Mouse (Mus musculus): ENCODE measurements around the gene Psmb9. TPM values are rescaled to one million over a fixed set of nuclear protein-coding genes. Genes with fewer than 3 reads are reported as not detected.

Psmb9 gene
- total and polyA plus RNA-seq, 3 experiments = 6.9 to 20.5 (median 13.5) TPM

DNA sequence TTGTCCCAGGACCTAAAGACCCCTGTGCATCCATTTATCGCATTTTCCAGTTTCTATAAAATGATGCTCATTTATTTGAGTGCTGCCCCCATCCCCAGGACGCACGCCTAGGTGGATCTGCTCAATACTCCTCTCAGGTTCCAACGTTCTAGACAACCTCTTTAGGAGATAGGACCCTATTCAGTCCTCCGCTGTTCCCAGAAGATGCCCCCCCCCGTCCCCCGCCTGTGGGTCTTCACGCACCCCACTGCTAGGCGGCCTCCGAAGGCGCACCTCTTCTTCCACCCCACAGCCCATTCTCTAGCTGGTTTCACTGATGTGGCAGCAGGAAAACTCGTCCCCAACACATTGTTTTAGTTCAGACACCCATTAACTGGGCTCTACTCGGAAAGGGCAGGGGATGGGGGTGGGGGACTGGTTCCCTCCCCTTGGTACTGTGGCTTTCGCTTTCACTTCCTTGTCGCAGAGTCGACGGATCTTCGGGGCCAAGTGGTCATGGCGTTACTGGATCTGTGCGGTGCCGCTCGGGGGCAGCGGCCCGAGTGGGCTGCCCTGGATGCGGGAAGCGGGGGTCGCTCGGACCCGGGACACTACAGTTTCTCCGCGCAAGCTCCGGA, 10.4 kb upstream of the Psmb9 start:
- TF ChIP-seq POLR2A (IDR thresholded peaks at IDR 0.05; ENCODE audit: insufficient read depth, low read depth, low read length) (peak; percentile 79), CTCF (IDR thresholded peaks at IDR 0.05) (no peak), EP300 (IDR thresholded peaks at IDR 0.05; ENCODE audit: insufficient read depth, low read depth, low read length) (peak; percentile 52; the same call in 1 of the 2 replicates)
- WGBS = 2% methylated on average over 32 of the region's 32 CpGs
- H3K27ac ChIP-seq = peak overlapping the region; percentile 78
- intact Hi-C loops (cut with DNase I) = loop anchor here (1.0 kb wide), 1 partner anchor 11 kb away; the partner anchor contains the start of genes Psmb9 and Tap1
- H3K79me2 ChIP-seq (replicated peaks; ENCODE audit: control insufficient read depth, insufficient read depth, low read length) = no peaks in the 10 kb centered on the region
- H3K9ac ChIP-seq (ENCODE audit: low read depth, low read length) = peak overlapping the region; percentile 67
- H3K4me1 ChIP-seq (ENCODE audit: control insufficient read depth, insufficient read depth, low read length) = peaks cover 3% of the 10 kb centered on the region; the same call in 1 of the 2 replicates
- DNase-seq = peak; percentile 76 to 84
- H3K36me3 ChIP-seq (ENCODE audit: control insufficient read depth, insufficient read depth, low read length) = no peaks in the 10 kb centered on the region
- peak overlapping the region; percentile 44 for H3K4me3 ChIP-seq
- no peaks in the 10 kb centered on the region for H3K27me3 ChIP-seq (ENCODE audit: control insufficient read depth, insufficient read depth, low read length)

DNA sequence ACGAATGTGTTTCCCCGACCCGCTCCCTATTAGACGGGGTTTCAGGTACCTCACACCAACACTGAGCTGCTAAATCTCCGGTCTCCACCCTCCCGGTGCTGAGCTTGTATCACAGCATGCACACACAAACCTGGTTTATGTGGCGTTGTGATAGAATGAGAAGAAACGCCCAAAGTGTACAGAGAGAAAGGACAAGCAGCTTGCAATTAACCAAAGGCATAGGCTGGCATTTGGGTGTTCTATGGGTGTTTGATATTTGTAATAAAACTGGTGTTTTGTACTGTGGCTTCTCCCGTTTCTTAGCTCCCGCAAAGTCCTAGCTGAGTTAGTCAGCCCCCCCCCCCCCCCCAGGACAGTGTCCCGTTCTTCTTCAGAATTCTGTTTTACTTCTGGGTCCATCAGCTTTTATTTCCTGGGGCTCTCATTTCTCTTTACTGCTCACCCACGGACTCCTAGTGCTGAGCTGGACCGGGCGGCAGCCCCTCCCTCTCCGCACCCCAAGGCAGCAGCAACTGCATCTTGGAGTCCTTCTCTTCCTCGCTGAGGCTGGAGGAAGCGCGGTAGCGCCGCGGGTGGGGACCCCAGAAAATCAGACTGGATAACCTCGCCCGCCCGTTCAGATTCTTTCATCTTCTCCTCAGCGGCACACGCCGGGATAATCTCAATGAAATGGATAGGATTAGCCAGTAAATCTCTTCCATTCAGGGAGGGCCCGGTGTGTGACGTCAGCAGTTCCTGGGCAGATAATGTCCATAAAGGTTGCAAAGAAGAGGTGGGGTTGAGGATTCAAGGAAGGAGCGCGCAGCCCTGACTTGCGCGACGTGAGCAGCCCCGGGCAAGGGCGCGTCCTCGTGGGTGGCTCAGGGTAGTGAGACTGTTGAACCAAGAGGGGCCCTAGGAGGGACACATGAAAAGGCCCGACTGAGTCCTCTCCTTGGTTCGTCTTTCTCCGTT, 9.7 kb upstream of the Psmb9 start, which contains the start of gene Psmb8:
Gene Psmb8, plus strand, starts transcription at position 781 of the 954 bp plus-strand sequence.
- peak within 1 kb of the TSS; percentile 67 for H3K9ac ChIP-seq (ENCODE audit: low read depth, low read length)
- H3K27me3 ChIP-seq (ENCODE audit: control insufficient read depth, insufficient read depth, low read length) = no peaks in the 10 kb centered on the region
- no peaks in the 10 kb centered on the region for H3K79me2 ChIP-seq (replicated peaks; ENCODE audit: control insufficient read depth, insufficient read depth, low read length)
- H3K4me1 ChIP-seq (ENCODE audit: control insufficient read depth, insufficient read depth, low read length) = peaks cover 3% of the 10 kb centered on the region; the same call in 1 of the 2 replicates
- peak within 1 kb of the TSS; percentile 44 for H3K4me3 ChIP-seq
- intact Hi-C loops (cut with DNase I) = loop anchor here (1.0 kb wide), 1 partner anchor 10 kb away; the partner anchor contains the start of genes Psmb9 and Tap1
- peak; percentile 90 to 91 for DNase-seq
- peak within 1 kb of the TSS; percentile 78 for H3K27ac ChIP-seq
- TF ChIP-seq POLR2A (IDR thresholded peaks at IDR 0.05; ENCODE audit: insufficient read depth, low read depth, low read length) (peak; percentile 77), CTCF (IDR thresholded peaks at IDR 0.05) (no peak)
- H3K36me3 ChIP-seq (ENCODE audit: control insufficient read depth, insufficient read depth, low read length) = no peaks in the 10 kb centered on the region
- WGBS = 12% methylated on average over 41 of the region's 41 CpGs

DNA sequence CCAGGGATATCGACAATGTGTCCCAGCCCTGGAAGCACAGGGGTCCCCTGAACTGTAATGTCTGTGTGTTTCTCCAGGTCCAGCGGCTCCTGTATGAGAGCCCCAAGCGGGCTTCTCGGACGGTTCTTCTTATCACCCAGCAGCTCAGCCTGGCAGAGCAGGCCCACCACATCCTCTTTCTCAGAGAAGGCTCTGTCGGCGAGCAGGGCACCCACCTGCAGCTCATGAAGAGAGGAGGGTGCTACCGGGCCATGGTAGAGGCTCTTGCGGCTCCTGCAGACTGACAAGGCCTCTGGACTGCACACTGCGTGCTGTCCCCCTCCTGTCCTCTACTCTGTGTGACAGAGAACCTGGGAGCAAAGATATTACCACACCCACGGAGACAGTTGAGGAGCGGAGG, 8.9 kb upstream of the Psmb9 start:
- Histone ChIP-seq H3K9ac (ENCODE audit: low read depth, low read length) (no peak overlapping the region), H3K27me3 (ENCODE audit: control insufficient read depth, insufficient read depth, low read length) (no peaks in the 10 kb centered on the region), H3K79me2 (replicated peaks; ENCODE audit: control insufficient read depth, insufficient read depth, low read length) (no peaks in the 10 kb centered on the region), H3K4me1 (ENCODE audit: control insufficient read depth, insufficient read depth, low read length) (peaks cover 3% of the 10 kb centered on the region; the same call in 1 of the 2 replicates), H3K36me3 (ENCODE audit: control insufficient read depth, insufficient read depth, low read length) (no peaks in the 10 kb centered on the region), H3K4me3 (no peak overlapping the region), H3K27ac (no peak overlapping the region)
- intact Hi-C loops (cut with DNase I) = no loop called here
- TF ChIP-seq CTCF (IDR thresholded peaks at IDR 0.05) (no peak), POLR2A (IDR thresholded peaks at IDR 0.05; ENCODE audit: insufficient read depth, low read depth, low read length) (no peak), EP300 (IDR thresholded peaks at IDR 0.05; ENCODE audit: insufficient read depth, low read depth, low read length) (no peak)
- WGBS = 66% methylated on average over 12 of the region's 12 CpGs
- peak; percentile 27 to 47 for DNase-seq

DNA sequence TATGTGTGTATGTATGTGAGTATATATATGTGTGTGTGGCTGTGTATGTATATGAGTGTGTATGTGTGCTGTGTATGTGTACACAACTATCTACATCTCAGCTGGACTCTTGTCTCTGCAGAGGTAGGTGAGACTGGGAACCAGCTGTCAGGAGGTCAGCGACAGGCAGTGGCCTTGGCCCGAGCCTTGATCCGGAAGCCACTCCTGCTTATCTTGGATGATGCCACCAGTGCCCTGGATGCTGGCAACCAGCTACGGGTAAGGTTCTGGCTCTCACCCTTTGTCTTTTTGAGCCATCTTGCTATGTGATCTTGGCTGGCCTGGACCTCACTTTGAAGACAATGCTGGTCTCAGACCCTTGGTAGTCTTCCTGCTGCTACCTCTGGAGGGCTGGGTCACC, 7.2 kb upstream of the Psmb9 start:
- Histone ChIP-seq H3K79me2 (replicated peaks; ENCODE audit: control insufficient read depth, insufficient read depth, low read length) (no peaks in the 10 kb centered on the region), H3K36me3 (ENCODE audit: control insufficient read depth, insufficient read depth, low read length) (no peaks in the 10 kb centered on the region), H3K27me3 (ENCODE audit: control insufficient read depth, insufficient read depth, low read length) (no peaks in the 10 kb centered on the region), H3K4me3 (no peak overlapping the region), H3K9ac (ENCODE audit: low read depth, low read length) (no peak overlapping the region), H3K27ac (no peak overlapping the region), H3K4me1 (ENCODE audit: control insufficient read depth, insufficient read depth, low read length) (peaks cover 3% of the 10 kb centered on the region; the same call in 1 of the 2 replicates)
- intact Hi-C loops (cut with DNase I) = no loop called here
- DNase-seq = no peak
- WGBS = 76% methylated on average over 4 of the region's 4 CpGs
- TF ChIP-seq POLR2A (IDR thresholded peaks at IDR 0.05; ENCODE audit: insufficient read depth, low read depth, low read length) (no peak), CTCF (IDR thresholded peaks at IDR 0.05) (no peak), EP300 (IDR thresholded peaks at IDR 0.05; ENCODE audit: insufficient read depth, low read depth, low read length) (no peak)

DNA sequence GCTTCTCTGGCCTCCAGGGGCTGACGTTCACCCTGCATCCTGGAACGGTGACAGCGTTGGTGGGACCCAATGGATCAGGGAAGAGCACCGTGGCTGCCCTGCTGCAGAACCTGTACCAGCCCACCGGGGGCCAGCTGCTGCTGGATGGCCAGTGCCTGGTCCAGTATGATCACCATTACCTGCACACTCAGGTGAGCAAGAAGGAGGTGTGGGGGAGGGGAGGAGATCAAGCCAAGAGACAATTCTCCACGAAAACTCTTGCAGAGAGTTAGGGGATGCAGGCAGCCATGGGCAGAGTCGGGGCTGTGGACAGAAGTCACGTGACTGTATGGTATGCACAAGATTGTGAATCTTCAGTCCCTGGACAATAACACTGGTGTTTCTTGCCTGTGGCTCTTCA, 5.9 kb upstream of the Psmb9 start:
- no peaks in the 10 kb centered on the region for H3K79me2 ChIP-seq (replicated peaks; ENCODE audit: control insufficient read depth, insufficient read depth, low read length)
- WGBS = 56% methylated on average over 8 of the region's 8 CpGs
- no peak overlapping the region for H3K27ac ChIP-seq
- DNase-seq = no peak
- H3K36me3 ChIP-seq (ENCODE audit: control insufficient read depth, insufficient read depth, low read length) = no peaks in the 10 kb centered on the region
- TF ChIP-seq CTCF (IDR thresholded peaks at IDR 0.05) = no peak
- no peak for TF ChIP-seq POLR2A (IDR thresholded peaks at IDR 0.05; ENCODE audit: insufficient read depth, low read depth, low read length)
- TF ChIP-seq EP300 (IDR thresholded peaks at IDR 0.05; ENCODE audit: insufficient read depth, low read depth, low read length) = no peak
- no peak overlapping the region for H3K9ac ChIP-seq (ENCODE audit: low read depth, low read length)
- H3K4me3 ChIP-seq = no peak overlapping the region
- intact Hi-C loops (cut with DNase I) = no loop called here
- H3K4me1 ChIP-seq (ENCODE audit: control insufficient read depth, insufficient read depth, low read length) = no peaks in the 10 kb centered on the region
- no peaks in the 10 kb centered on the region for H3K27me3 ChIP-seq (ENCODE audit: control insufficient read depth, insufficient read depth, low read length)
